Mouse (Mus musculus): ENCODE results near the gene Pald1. TPM values are rescaled to one million over a fixed set of nuclear protein-coding genes. Genes with fewer than 3 reads are reported as not detected.

The Pald1 gene
- total RNA-seq, 1 experiment: 102 TPM

- TF ChIP-seq CHD2 (IDR thresholded peaks at IDR 0.05; ENCODE audit: low read depth, low read length) (no peak), ZNF384 (IDR thresholded peaks at IDR 0.05; ENCODE audit: low read depth, low read length) (no peak), MAFK (IDR thresholded peaks at IDR 0.05; ENCODE audit: insufficient read depth, low read depth, low read length) (no peak), HCFC1 (IDR thresholded peaks at IDR 0.05; ENCODE audit: borderline replicate concordance, insufficient read depth, low read length) (no peak), ZC3H11A (IDR thresholded peaks at IDR 0.05; ENCODE audit: borderline replicate concordance, low read depth, low read length) (no peak)
- Histone ChIP-seq H3K36me3 (ENCODE audit: control insufficient read depth, insufficient read depth, low read length, poor library complexity, severe bottlenecking) (no peaks in the 10 kb centered on the region), H3K9ac (ENCODE audit: insufficient read depth, low read depth, low read length, poor library complexity, severe bottlenecking) (no peak overlapping the region), H3K4me3 (ENCODE audit: insufficient read depth in 1 of 2, low read depth in 1 of 2, low read length in 2 of 2, poor library complexity in 1 of 2, severe bottlenecking in 1 of 2) (no peak overlapping the region), H3K9me3 (ENCODE audit: control insufficient read depth, insufficient read depth, low read depth, low read length) (no peaks in the 10 kb centered on the region), H3K4me1 (ENCODE audit: control insufficient read depth in 2 of 2, insufficient read depth in 2 of 2, low read length in 2 of 2, poor library complexity in 1 of 2) (peaks cover 3 to 8% of the 10 kb centered on the region in 2 experiments; a peak in 3 of 4 replicates), H3K27ac (ENCODE audit: insufficient read depth, low read depth, low read length, poor library complexity, severe bottlenecking) (no peak overlapping the region)
- in situ Hi-C loops (cut with MboI; ENCODE audit: low sequenced_read_pairs in 2 of 2, unreplicated experiment in 2 of 2): no loop called here
- DNase-seq (ENCODE audit: low read depth, low spot score): no peak
Observed at GRCm38 (mm10) chr10:61277918-61278674, 105.2 kb downstream of the Pald1 start.

GRCm38 (mm10) chr10:61277051-61277450 lies 106.3 kb downstream of the Pald1 start:
- Histone ChIP-seq H3K4me3 (ENCODE audit: insufficient read depth in 1 of 2, low read depth in 1 of 2, low read length in 2 of 2, poor library complexity in 1 of 2, severe bottlenecking in 1 of 2) (no peak overlapping the region), H3K4me1 (ENCODE audit: control insufficient read depth in 2 of 2, insufficient read depth in 2 of 2, low read length in 2 of 2, poor library complexity in 1 of 2) (peaks cover 3 to 10% of the 10 kb centered on the region in 2 experiments; a peak in 3 of 4 replicates), H3K9me3 (ENCODE audit: control insufficient read depth, insufficient read depth, low read depth, low read length) (no peaks in the 10 kb centered on the region), H3K27ac (ENCODE audit: insufficient read depth, low read depth, low read length, poor library complexity, severe bottlenecking) (no peak overlapping the region), H3K36me3 (ENCODE audit: control insufficient read depth, insufficient read depth, low read length, poor library complexity, severe bottlenecking) (no peaks in the 10 kb centered on the region), H3K9ac (ENCODE audit: insufficient read depth, low read depth, low read length, poor library complexity, severe bottlenecking) (no peak overlapping the region)
- TF ChIP-seq MAFK (IDR thresholded peaks at IDR 0.05; ENCODE audit: insufficient read depth, low read depth, low read length): no peak
- TF ChIP-seq HCFC1 (IDR thresholded peaks at IDR 0.05; ENCODE audit: borderline replicate concordance, insufficient read depth, low read length): no peak
- TF ChIP-seq ZNF384 (IDR thresholded peaks at IDR 0.05; ENCODE audit: low read depth, low read length): no peak
- TF ChIP-seq ZC3H11A (IDR thresholded peaks at IDR 0.05; ENCODE audit: borderline replicate concordance, low read depth, low read length): no peak
- no peak for TF ChIP-seq CHD2 (IDR thresholded peaks at IDR 0.05; ENCODE audit: low read depth, low read length)
- in situ Hi-C loops (cut with MboI; ENCODE audit: low sequenced_read_pairs in 2 of 2, unreplicated experiment in 2 of 2): no loop called here
- DNase-seq (ENCODE audit: low read depth, low spot score): no peak

GRCm38 (mm10) chr10:61275669-61276110 lies 107.6 kb downstream of the Pald1 start:
- Histone ChIP-seq H3K4me3 (ENCODE audit: insufficient read depth in 1 of 2, low read depth in 1 of 2, low read length in 2 of 2, poor library complexity in 1 of 2, severe bottlenecking in 1 of 2) (0 out of 4 replicates have a peak overlapping the region, but pooled peaks of 1 of the 2 experiments have one; percentile 23), H3K9me3 (ENCODE audit: control insufficient read depth, insufficient read depth, low read depth, low read length) (no peaks in the 10 kb centered on the region)
- in situ Hi-C loops (cut with MboI; ENCODE audit: low sequenced_read_pairs in 2 of 2, unreplicated experiment in 2 of 2): no loop called here

GRCm38 (mm10) chr10:61274532-61274931 lies 108.8 kb downstream of the Pald1 start:
- TF ChIP-seq CHD2 (IDR thresholded peaks at IDR 0.05; ENCODE audit: low read depth, low read length) (no peak), ZC3H11A (IDR thresholded peaks at IDR 0.05; ENCODE audit: borderline replicate concordance, low read depth, low read length) (no peak), HCFC1 (IDR thresholded peaks at IDR 0.05; ENCODE audit: borderline replicate concordance, insufficient read depth, low read length) (no peak), ZNF384 (IDR thresholded peaks at IDR 0.05; ENCODE audit: low read depth, low read length) (no peak), MAFK (IDR thresholded peaks at IDR 0.05; ENCODE audit: insufficient read depth, low read depth, low read length) (no peak)
- H3K27ac ChIP-seq (ENCODE audit: insufficient read depth, low read depth, low read length, poor library complexity, severe bottlenecking): no peak overlapping the region
- no peak for DNase-seq (ENCODE audit: low read depth, low spot score)
- no peaks in the 10 kb centered on the region for H3K36me3 ChIP-seq (ENCODE audit: control insufficient read depth, insufficient read depth, low read length, poor library complexity, severe bottlenecking)
- H3K9ac ChIP-seq (ENCODE audit: insufficient read depth, low read depth, low read length, poor library complexity, severe bottlenecking): no peak overlapping the region
- H3K4me3 ChIP-seq (ENCODE audit: insufficient read depth in 1 of 2, low read depth in 1 of 2, low read length in 2 of 2, poor library complexity in 1 of 2, severe bottlenecking in 1 of 2): no peak overlapping the region
- peaks cover 4 to 11% of the 10 kb centered on the region in 2 experiments; a peak in 3 of 4 replicates for H3K4me1 ChIP-seq (ENCODE audit: control insufficient read depth in 2 of 2, insufficient read depth in 2 of 2, low read length in 2 of 2, poor library complexity in 1 of 2)
- in situ Hi-C loops (cut with MboI; ENCODE audit: low sequenced_read_pairs in 2 of 2, unreplicated experiment in 2 of 2): no loop called here
- H3K9me3 ChIP-seq (ENCODE audit: control insufficient read depth, insufficient read depth, low read depth, low read length): no peaks in the 10 kb centered on the region

More at GRCm38 (mm10) chr10:61275669-61276110, 107.6 kb downstream of the Pald1 start:
- Histone ChIP-seq H3K9ac (ENCODE audit: insufficient read depth, low read depth, low read length, poor library complexity, severe bottlenecking) (no peak overlapping the region), H3K36me3 (ENCODE audit: control insufficient read depth, insufficient read depth, low read length, poor library complexity, severe bottlenecking) (no peaks in the 10 kb centered on the region), H3K4me1 (ENCODE audit: control insufficient read depth in 2 of 2, insufficient read depth in 2 of 2, low read length in 2 of 2, poor library complexity in 1 of 2) (peaks cover 3 to 11% of the 10 kb centered on the region in 2 experiments; a peak in 3 of 4 replicates), H3K27ac (ENCODE audit: insufficient read depth, low read depth, low read length, poor library complexity, severe bottlenecking) (0 out of 2 replicates have a peak overlapping the region, but pooled peaks have one; percentile 15)
- no peak for DNase-seq (ENCODE audit: low read depth, low spot score)
- TF ChIP-seq ZNF384 (IDR thresholded peaks at IDR 0.05; ENCODE audit: low read depth, low read length) (no peak), HCFC1 (IDR thresholded peaks at IDR 0.05; ENCODE audit: borderline replicate concordance, insufficient read depth, low read length) (no peak), ZC3H11A (IDR thresholded peaks at IDR 0.05; ENCODE audit: borderline replicate concordance, low read depth, low read length) (peak; percentile 56; the same call in 1 of the 2 replicates), MAFK (IDR thresholded peaks at IDR 0.05; ENCODE audit: insufficient read depth, low read depth, low read length) (no peak), CHD2 (IDR thresholded peaks at IDR 0.05; ENCODE audit: low read depth, low read length) (no peak)

Measured in ES-E14 (cell line).